Mouse (Mus musculus) right cerebral cortex, postnatal 36 days (tissue): ENCODE data around the gene Fbxw17.
"Not testable (repeated sequence)": the region's sequence is repeated elsewhere in the genome, so short reads cannot be mapped to it uniquely, and the experiment has no call there.

Experiments used
- DNase-seq, 2 experiments: peaks; one replicate each; pipeline ENCODE4 v3.0.0; 2022; ENCODE audit warnings: low spot score in 2 of 2, mixed read lengths in 1 of 2

The Fbxw17 gene

DNA sequence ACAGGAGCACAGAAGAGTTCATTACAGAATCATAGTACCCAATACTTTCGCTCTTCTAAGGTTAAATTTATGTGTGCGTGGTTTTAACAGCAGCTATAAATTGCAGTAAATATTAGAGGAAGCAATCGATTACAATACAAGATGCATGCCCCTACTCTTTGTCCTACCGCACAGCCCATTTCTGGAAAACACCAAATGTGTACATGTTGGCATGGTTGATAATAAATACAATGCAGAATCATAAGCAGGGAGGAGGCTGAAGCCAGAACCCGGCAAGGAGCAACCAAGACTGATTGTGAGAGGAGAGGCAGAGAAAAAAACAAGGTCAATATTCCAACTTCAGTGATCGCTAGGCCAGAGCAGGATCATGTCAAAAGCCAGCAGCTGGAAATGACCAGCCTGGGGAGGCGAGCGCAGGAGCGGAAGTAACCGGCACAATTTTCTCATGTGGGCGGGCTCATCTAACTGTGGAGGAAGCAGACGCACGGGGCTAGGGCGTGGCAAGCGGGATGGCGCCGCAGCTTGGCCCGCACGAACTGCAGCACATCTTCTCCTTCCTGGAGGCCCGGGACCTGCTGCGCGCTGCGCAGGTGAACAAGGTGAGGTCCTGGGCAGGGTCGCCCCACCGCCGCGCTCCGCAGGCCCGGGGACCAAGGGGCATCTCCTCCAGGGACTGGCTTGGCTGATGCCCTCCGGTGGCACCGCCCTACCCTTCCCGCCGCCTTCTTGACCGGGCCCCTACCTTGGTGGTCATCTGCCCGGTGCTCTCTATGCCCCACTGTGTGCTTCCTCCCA is at the start of gene Fbxw17:
Fbxw17 (plus strand) TSS at position 476 of the 795 bp plus-strand sequence.
- peak; percentile 78 to 83 for DNase-seq

DNA sequence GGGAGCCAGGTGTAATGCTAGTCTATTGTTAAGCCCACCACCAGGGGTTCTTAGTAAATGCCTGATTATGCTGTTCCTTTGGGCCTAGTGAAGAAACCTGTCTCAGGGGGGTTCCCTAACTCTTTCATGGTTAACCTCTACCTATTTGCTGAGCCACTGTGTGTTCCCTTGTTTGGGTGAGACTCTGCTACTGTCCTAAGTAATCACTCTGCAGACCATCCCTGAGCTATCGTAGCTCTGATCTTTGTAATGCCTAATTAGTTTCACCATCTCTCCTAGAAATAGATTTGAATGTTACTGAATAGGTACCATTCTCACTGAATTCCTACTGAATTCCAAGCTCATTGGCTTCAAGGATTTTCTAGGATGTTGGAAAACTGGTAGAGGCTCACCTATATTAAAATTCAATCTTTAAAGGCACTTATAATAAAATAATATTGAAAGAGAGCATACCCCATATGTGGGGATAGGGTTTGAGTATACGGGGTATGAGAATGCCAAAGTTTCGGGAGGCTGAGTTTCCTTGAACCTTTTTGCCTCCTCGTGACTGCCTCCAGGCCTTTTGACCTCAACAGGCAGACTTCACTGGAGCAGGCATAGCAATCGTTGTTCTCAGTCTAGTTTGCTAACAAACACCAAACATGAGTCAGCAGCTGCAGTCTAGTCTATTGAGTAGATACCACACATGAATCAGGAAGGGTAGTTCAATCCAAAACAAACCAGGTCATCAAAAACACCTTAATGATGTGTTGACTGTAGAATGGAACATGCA is 44.5 kb upstream of the Fbxw17 start:
- DNase-seq, result not testable (repeated sequence)

DNA sequence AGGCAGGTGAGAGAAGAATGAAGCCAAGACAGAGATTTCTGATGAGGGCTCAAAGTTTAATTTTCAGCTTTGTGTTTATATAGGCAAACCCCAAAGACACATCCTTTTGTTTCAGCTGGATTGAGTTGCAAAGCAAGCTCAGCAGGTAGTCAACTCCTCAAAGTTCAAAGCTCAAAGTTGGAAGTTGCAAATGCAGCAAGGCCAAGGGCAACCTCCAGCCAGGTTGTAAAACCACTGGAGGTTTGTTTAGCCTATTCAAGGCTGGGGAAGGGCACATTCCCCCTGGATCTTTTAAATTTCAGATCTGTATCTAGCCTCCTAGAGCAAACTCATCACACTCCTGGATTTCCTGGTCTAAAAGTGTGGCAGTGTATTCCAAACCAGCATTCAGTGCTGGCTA is 28.5 kb upstream of the Fbxw17 start:
- DNase-seq, result not testable (repeated sequence)

DNA sequence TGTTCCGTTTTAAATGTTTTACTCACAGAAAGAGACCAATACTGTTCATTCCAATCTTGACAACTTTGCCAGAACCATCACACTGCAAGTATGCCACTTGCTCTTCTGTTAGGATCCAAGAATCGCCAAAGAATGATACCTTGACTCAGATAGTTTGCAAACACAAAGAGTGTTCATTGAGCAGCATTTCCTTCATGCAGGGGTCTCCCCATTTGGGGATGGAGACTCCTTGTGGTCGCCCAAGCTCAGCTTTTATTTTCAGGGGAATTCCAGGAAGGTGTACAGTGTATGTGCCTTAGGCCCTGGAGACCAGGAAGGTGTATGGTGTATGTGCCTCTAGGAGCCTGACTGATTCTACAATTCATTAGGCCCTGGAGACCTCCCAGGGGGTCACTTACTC is 757 bp downstream of the Fbxw17 start:
- no peak for DNase-seq

DNA sequence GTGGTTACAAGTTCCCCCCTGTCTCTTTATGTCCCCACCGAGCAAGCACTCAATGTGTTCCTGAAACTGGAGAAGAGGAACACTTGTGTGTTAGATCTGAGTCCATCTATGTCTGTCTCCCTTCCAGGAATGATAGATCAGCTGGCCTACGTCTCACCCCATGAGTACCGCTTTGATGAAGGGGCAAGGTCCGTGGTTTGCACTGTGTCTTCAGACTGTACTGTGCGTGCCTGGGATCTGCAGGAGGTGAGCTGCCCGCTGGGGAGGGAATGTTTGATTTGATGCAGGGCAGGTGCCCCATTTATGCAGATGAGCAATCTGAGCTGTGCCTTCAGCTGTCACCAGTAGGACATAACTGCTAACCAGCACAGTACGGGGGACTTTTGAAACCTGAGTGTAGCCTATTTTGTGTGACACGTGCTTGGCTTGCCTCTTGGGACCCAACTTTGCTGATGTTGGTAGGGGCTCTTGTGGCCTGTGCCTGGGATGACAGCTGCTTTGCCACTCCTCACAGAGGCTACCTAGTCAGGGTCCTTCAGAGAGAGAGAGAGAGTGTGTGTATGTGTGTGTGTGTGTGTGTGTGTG is 6.1 kb downstream of the Fbxw17 start:
- DNase-seq, result no peak

DNA sequence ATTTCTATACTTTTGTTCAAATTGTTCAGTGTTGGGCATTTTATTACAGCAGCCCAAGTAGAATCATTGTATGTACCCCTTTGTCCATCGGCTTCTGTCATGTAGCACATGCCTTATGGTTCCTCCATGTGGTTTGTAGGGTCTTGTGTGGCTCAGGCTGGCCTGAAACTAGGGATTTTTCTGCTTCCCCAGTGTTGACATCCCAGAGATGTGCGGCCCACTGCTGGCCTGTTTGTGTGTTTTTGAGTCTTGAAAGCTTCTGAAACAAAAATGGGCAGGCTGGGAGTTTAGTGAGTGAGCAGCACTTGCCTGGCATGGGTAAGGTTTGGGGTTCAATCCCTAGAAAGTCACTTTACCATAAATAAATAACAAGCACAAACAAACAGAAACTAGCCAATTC is 6.9 kb downstream of the Fbxw17 start:
- no peak for DNase-seq

DNA sequence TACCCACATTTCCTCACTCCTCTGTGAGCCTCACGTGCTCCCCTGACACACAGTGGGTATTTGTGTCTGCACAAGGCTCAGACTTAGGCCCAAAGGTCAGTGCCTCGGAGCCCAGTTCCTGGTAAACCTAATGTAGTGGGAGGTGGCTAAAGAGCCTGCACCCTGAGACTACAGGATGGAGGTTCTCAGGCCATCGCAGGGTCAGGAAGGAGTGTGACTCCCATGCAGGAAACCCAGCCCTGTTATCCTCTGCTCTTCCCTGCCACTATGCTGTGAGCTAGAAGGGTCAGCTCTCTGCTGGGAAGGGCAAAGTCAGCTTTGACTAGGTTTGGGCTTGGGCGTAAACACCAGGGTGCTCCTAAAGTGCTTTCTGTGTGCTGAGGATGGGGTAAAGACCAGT is 9.0 kb downstream of the Fbxw17 start:
- no peak for DNase-seq

DNA sequence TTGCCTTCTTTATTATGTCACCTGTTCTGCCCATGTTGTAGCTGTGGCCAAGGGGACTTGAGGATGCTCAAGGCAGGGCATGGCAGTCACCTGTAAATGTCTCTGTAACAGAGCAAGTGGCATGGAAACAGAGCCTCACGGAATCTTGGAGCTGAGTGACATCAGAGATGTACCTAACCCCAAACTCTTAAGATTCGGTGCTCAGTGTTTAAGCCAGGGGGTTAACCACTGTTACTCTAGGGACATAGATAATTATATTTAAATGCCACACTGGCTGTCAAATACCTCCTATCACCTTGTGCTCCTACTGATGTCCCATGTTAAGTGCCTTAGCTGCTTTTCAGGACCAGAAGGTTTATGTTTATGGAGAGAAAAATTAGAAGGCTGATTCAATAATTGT is 26.1 kb downstream of the Fbxw17 start, which contains the start of gene Gm47429:
Gm47429 (minus strand) TSS at position 101 of the 400 bp plus-strand sequence.
- DNase-seq, result no peak

DNA sequence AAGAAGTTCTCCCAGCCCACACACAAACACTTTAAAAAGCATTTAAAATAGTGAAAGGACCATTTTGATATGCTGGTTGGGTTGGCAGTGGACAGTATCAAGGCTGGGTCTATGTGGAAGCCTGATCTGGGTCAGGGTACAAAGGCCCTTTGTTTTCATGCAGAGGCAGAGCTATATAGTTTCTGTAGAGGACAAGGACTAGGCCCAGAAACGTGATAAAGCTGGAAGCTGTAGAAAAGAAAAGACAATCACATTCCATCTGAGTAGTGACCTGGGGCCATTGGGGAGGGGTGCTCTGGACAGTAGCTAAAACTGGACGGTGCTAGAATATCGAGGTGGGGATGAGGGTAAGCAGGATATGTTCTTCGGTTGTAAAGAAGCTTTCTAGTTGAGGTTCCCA is 27.6 kb downstream of the Fbxw17 start:
- DNase-seq, result no peak

DNA sequence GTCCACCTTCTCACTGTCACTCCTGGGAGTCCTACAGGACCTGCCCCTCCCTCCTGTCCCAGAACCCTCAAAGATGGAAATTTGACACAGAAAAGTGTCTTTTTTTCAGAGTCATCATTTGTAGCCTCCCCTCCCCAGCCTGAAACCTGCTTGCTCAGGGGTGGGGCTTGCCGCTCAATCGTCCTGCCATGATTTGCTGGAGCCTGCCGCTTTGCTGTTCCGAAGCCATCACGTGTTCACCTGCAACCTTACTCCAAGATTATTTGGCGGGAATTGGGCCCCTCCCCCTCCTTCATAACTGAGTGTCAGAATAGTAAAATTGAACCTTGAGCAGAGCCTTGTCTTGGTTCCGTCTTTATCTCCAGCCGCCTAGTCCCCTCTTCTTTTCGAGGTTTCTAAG is 34.6 kb downstream of the Fbxw17 start:
- not testable (repeated sequence) for DNase-seq

DNA sequence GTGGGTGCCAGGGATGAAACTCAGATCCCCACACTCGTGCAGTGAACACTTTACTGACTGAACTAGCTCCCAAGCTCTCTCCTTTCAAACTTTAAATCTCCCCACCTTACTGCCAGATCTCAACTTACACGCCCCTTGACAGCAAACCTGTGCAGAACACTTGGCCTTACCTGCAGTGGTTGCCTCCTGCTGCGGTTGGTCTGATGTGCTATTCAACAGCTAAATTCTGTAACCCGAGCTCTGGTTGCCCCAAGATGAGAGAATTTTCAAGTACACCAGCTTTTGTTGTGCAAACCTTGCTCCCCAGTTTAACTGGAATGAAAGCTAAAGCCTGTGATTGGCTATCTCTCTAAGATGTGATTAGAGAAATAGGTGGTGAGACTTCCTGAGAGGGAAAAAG is 35.8 kb downstream of the Fbxw17 start:
- no peak for DNase-seq

DNA sequence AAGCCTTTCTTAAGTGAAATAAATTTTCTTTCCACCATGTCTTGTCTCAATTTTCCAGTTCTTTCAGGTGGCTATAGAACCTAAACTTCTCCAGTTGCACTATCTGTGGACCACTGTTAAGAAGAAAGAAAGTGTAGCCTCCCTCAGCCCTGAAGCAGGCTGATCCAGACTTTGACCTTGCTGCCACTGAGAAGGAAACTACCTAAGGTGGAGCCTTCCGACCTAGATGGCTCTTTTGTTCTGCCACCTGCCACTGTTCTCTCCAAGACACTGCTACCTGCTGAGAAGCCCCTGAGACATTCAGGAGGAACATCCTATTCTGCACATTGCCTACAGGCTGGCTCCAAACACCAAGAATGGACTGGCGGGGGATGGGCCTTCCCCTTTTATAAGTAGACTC is 42.8 kb downstream of the Fbxw17 start:
- not testable (repeated sequence) for DNase-seq

DNA sequence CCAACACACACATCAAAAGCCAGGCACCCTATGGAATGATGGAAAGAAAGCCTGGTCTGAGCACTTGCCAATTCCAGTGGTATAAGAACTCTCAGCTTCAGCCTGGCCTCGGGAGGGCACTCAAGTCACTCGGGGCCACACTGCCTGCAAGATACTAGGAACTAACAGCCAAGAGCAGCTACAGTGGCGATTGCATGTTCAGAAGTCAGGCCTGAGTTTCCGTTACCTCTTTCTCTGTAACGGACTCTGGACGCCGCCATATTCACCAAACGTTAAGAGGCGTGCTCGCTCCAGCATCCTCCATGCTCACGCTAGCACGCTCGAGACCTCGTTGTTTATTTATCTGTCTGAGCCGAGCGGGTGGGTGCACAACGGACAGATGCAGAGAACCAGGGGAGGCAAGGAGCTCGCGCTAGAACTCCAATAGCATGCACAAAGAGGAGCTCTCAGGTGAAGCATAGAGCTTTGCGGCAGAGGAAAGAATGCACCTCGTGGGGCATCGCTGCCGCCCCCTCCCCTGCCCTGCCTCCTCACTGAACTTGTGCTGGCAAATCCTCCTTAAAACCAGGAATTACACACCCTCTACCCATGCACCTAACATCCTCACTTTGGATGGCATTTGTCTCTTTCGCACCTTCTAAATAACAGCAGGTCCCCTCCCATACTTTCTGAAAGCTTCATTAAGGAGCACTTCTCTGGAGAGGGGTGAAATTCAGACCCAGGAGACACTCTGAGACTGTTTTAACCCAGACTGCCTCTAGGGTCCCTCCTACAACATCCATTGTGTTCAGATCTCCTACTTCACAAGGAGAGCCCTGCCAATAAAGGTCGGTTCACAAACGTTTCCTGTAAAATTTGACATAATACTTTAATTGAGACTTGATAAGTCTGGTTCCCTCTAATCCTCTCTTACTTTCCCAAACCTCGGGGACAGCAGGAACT is 47.2 kb downstream of the Fbxw17 start:
- DNase-seq, result no peak

DNA sequence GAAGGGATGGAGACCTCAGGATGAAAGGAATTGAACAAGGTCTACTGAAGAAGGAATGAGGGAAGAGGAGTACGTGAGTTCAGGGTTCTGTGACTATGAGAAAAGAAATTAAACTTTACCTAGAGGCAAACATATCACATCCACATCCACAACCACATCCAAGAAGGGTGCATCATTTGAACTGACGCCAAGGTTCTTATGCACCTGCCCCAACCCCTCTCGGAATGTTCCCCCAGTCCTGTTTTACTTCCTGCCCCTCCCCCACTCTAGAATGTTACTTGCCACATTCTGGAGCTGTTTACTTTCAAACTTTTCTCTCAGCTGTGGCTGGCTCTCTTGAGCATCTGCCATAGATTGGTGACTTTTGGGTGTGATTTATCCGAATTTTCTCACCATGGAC is 49.3 kb downstream of the Fbxw17 start, which contains the start of gene Nutm2:
Nutm2 (plus strand) TSS at position 301 of the 400 bp plus-strand sequence.
- DNase-seq, result no peak
